Mouse (Mus musculus): Measurements from ENCODE around the gene Hscb. TPM values are rescaled to one million over a fixed set of nuclear protein-coding genes. Genes with fewer than 3 reads are reported as not detected.

Gene Hscb
- polyA plus RNA-seq, 1 experiment = not detected

DNA sequence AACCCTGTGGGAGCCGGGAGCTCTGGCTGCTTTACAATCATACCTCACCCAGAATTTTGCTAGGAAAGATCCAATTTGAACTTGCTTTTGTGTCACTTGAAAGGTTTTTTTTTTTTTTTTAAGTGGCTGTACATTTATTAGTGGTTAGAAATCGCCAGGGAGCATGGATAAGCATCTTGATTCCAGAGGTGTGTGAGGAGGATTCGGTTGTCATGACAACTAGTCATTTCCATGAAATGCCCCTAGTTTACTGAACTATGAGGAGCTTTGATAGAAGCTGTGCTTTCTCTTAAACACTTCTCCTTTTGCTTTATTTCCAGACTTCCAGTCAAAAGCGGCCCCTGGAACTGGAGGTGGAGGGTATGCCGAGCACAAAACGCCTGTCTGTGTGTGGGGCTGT lies 33.6 kb upstream of the Hscb start:
- no peak overlapping the region for H3K4me3 ChIP-seq (ENCODE audit: insufficient read depth, low read depth, low read length)
- H3K27ac ChIP-seq (ENCODE audit: insufficient read depth, low read depth, low read length) = no peak overlapping the region
- TF ChIP-seq POLR2A (IDR thresholded peaks at IDR 0.05; ENCODE audit: insufficient read depth, low read depth, low read length) (no peak), CTCF (IDR thresholded peaks at IDR 0.05; ENCODE audit: insufficient read depth, low read depth, low read length) (no peak)
- 0 out of 2 replicates have a peak, but pooled peaks cover 3% of the 10 kb centered on the region for H3K4me1 ChIP-seq (ENCODE audit: control insufficient read depth, insufficient read depth, low read length)
- 50% methylated on average over 6 of the region's 6 CpGs for WGBS

DNA sequence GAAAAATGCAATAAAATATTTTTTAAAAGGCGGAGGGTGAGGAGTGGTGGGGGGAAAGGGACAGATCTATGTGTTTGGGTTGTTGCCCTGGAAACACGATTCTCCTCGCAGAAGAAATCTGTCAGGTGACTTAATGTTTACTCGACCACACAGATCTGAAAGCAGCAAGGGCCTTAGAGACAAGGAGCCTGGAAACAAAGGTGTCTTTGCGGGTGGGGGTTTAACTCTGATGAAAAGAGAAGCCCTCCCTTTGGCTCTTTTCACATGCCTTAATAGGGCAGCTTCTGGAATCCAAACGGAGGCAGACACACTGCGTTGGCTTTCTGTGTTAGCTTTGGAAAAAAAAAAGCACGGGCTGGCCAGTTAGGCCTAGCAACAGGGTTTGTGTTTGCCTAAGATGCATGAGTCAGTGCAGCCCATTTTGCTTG lies 29.7 kb upstream of the Hscb start:
- H3K4me1 ChIP-seq (ENCODE audit: control insufficient read depth, insufficient read depth, low read length) = 0 out of 2 replicates have a peak, but pooled peaks cover 3% of the 10 kb centered on the region
- H3K4me3 ChIP-seq (ENCODE audit: insufficient read depth, low read depth, low read length) = no peak overlapping the region
- TF ChIP-seq POLR2A (IDR thresholded peaks at IDR 0.05; ENCODE audit: insufficient read depth, low read depth, low read length) (no peak), CTCF (IDR thresholded peaks at IDR 0.05; ENCODE audit: insufficient read depth, low read depth, low read length) (no peak)
- H3K27ac ChIP-seq (ENCODE audit: insufficient read depth, low read depth, low read length) = no peak overlapping the region
- WGBS = 31% methylated on average over 8 of the region's 8 CpGs

DNA sequence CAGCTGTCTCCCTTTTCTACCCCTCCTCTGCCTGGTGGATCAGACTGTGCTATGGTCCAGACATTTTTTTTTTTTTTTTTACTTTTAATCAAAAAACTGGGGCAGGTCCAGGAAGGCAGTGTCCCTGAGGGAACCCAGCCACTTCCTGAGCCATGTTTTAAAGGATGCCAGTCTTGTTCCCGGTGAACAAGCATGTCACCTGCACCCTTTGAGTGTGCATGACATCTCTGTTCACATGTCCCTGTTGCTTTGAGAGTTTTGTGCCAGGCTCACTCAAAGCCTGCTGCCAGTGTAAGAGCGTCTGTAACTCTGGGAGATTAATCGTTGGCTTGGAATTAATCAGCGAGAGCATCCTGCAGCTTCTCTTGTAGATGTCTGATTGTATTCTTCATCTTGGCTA lies 28.9 kb upstream of the Hscb start:
- Histone ChIP-seq H3K4me1 (ENCODE audit: control insufficient read depth, insufficient read depth, low read length) (0 out of 2 replicates have a peak, but pooled peaks cover 3% of the 10 kb centered on the region), H3K4me3 (ENCODE audit: insufficient read depth, low read depth, low read length) (no peak overlapping the region), H3K27ac (ENCODE audit: insufficient read depth, low read depth, low read length) (no peak overlapping the region)
- TF ChIP-seq CTCF (IDR thresholded peaks at IDR 0.05; ENCODE audit: insufficient read depth, low read depth, low read length) = no peak
- 50% methylated on average over 4 of the region's 4 CpGs for WGBS

DNA sequence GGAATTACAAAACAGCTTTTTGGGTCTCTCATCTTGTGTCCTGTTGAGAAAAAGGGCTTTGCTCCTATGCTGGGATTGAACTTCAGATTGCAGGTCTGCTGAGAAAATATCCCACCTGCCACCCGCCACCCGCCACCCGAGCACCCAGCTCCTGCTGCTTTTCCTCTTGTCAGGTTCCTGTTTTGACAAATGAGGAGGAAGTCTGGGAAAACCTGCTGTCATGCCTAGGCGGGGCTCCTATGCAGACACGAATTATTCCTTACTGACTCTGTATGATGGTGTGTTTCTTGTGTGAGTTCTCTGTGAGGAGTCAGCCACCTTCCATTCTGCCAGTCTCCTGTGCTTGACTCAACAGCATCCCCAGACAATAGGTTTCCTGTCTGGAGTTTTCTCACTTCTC lies 20.9 kb upstream of the Hscb start:
- H3K27ac ChIP-seq (ENCODE audit: insufficient read depth, low read depth, low read length) = no peak overlapping the region
- 93% methylated on average over 5 of the region's 5 CpGs for WGBS
- TF ChIP-seq CTCF (IDR thresholded peaks at IDR 0.05; ENCODE audit: insufficient read depth, low read depth, low read length) (no peak), POLR2A (IDR thresholded peaks at IDR 0.05; ENCODE audit: insufficient read depth, low read depth, low read length) (no peak)
- no peaks in the 10 kb centered on the region for H3K4me1 ChIP-seq (ENCODE audit: control insufficient read depth, insufficient read depth, low read length)
- no peak overlapping the region for H3K4me3 ChIP-seq (ENCODE audit: insufficient read depth, low read depth, low read length)

DNA sequence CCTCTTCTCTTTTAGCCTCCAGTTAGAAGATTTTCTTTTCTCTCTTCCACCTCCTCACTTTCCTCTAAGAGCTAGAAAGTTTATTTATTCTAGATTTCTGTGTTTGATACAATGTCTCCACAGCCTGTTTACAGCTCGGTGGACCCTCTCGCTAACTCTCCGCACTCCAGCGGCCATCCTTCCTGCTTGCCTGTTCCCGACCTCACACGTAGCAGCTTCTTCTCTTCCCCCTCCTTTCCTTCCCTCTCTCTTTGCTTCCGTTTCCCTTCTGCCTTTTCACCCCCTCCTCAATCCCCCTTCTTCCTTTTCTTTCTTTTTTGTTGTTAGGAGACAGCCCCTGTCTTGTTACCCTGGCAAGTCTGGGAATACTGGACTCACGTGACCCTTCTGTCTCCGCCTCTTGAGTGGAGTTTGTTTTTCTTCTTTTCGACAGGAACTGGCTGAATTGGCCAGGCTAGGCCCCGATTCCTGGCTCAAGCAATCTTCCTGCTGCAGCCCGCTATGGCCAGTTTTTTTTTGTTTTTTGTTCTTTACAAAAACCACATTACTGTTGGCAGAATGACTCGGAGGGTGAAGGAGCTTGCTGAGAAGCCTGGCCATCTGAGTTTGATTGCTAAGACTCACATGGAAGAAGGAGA lies 19.6 kb upstream of the Hscb start:
- H3K4me3 ChIP-seq (ENCODE audit: insufficient read depth, low read depth, low read length) = peak overlapping the region; percentile 35
- TF ChIP-seq CTCF (IDR thresholded peaks at IDR 0.05; ENCODE audit: insufficient read depth, low read depth, low read length) (no peak), POLR2A (IDR thresholded peaks at IDR 0.05; ENCODE audit: insufficient read depth, low read depth, low read length) (no peak)

DNA sequence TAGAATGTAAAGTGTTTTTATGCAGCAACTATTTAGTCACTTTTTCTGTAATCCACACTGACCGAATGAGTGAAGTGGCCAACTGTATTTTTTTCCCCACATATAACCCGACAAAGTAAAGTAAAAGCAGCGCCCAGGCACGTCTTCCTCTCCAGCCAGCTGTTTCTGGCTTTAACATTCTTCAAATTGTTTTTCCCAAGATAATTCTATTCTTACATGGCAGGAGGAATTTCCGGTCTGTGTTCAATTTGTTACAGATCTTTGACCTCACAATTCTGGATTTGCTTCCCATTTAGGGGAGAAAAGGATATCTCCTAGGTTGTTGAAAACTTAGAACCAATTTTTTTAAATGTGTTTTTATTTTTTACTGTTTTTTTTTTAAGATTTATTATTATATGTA lies 17.5 kb upstream of the Hscb start:
- Histone ChIP-seq H3K27ac (ENCODE audit: insufficient read depth, low read depth, low read length) (no peak overlapping the region), H3K4me3 (ENCODE audit: insufficient read depth, low read depth, low read length) (no peak overlapping the region), H3K4me1 (ENCODE audit: control insufficient read depth, insufficient read depth, low read length) (no peaks in the 10 kb centered on the region)
- WGBS = 94% methylated on average over 5 of the region's 5 CpGs
- TF ChIP-seq CTCF (IDR thresholded peaks at IDR 0.05; ENCODE audit: insufficient read depth, low read depth, low read length) (no peak), POLR2A (IDR thresholded peaks at IDR 0.05; ENCODE audit: insufficient read depth, low read depth, low read length) (no peak)

More for the DNA sequence above, 19.6 kb upstream of the Hscb start:
- peak overlapping the region; percentile 64 for H3K27ac ChIP-seq (ENCODE audit: insufficient read depth, low read depth, low read length)
- no peaks in the 10 kb centered on the region for H3K4me1 ChIP-seq (ENCODE audit: control insufficient read depth, insufficient read depth, low read length)
- WGBS = 14% methylated on average over 13 of the region's 13 CpGs

DNA sequence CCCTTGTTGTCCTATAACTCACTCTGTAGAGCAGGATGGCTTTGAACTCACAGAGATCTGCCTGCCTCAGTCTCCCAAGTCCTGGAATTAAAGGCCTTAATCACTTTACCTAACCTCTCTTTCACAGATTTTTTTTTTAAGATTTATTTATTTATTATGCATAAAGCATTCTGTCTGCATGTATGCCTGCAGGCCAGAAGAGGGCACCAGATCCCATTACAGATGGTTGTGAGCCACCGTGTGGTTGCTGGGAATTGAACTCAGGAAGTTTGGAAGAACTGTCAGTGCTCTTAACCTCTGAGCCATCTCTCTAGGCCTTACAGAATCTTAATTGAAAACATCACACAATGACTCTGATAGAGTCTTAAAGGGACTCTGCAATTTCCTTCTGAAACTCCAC lies 13.4 kb upstream of the Hscb start:
- TF ChIP-seq CTCF (IDR thresholded peaks at IDR 0.05; ENCODE audit: insufficient read depth, low read depth, low read length) (no peak), POLR2A (IDR thresholded peaks at IDR 0.05; ENCODE audit: insufficient read depth, low read depth, low read length) (no peak)
- Histone ChIP-seq H3K27ac (ENCODE audit: insufficient read depth, low read depth, low read length) (no peak overlapping the region), H3K4me1 (ENCODE audit: control insufficient read depth, insufficient read depth, low read length) (no peaks in the 10 kb centered on the region), H3K4me3 (ENCODE audit: insufficient read depth, low read depth, low read length) (no peak overlapping the region)
- WGBS = 97% methylated on average over 1 of the region's 1 CpGs

DNA sequence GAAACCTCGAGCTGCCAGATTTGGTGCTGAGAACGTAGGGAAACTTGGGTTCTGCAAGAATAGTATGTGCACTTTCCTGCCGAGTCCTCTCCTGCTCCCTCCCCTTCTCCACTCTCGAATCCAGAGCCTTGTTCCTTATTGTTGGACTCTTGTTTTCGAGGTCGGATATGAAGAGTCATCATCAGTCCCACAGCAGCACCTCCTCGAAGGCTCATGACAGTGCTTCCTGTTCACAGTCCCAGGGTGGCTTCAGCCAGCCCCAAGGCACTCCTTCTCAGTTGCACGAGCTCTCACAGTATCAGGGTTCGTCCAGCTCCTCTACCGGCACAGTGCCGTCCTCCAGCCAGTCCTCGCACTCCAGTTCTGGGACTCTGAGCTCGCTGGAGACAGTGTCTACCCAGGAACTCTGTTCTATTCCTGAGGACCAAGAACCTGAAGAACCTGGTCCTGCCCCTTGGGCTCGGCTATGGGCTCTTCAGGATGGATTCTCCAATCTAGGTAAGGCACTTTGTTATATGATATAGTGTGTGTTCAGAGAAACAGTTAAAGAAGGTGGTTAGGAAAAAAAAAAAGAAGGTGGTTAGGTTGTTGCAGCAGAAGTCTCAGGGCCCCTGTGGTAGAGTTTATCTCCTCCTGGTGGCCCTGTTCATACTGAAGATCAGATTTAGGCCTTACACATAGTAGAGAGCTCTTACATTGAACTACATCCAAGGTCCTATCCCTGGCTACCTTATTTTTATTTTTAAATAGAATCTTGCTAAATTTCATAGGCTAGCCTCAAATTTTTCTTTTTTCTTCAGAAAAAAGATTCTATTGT lies 1.7 kb upstream of the Hscb start:
- Histone ChIP-seq H3K4me3 (ENCODE audit: insufficient read depth, low read depth, low read length) (no peak overlapping the region), H3K27ac (ENCODE audit: insufficient read depth, low read depth, low read length) (no peak overlapping the region), H3K4me1 (ENCODE audit: control insufficient read depth, insufficient read depth, low read length) (peaks cover 2% of the 10 kb centered on the region; the same call in 1 of the 2 replicates)
- WGBS = 95% methylated on average over 14 of the region's 14 CpGs
- no peak for TF ChIP-seq POLR2A (IDR thresholded peaks at IDR 0.05; ENCODE audit: insufficient read depth, low read depth, low read length)
- TF ChIP-seq CTCF (IDR thresholded peaks at IDR 0.05; ENCODE audit: insufficient read depth, low read depth, low read length) = no peak

DNA sequence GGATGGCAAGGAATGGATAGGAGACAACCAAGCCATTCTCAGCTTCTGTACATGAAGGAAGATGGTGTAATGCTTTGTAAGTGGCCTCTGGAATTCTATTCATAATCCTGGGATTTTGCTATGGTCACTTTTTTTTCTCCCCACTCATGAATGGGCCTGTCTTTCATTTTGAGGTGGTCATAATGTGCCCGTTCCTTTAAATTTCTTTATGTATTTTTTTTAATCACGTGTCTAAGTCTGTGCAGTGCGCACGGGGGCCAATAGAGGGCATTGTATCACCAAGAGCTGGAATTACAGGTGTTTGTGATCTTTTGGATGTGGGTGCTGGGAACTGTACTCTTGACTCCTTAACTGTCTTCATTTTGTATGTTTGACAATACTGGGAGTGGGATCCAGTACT lies 888 bp upstream of the Hscb start:
- H3K27ac ChIP-seq (ENCODE audit: insufficient read depth, low read depth, low read length) = no peak overlapping the region

More for the DNA sequence above, 888 bp upstream of the Hscb start:
- 7% methylated on average over 4 of the region's 4 CpGs for WGBS
- H3K4me1 ChIP-seq (ENCODE audit: control insufficient read depth, insufficient read depth, low read length) = peaks cover 2% of the 10 kb centered on the region; the same call in 1 of the 2 replicates
- TF ChIP-seq POLR2A (IDR thresholded peaks at IDR 0.05; ENCODE audit: insufficient read depth, low read depth, low read length) (no peak), CTCF (IDR thresholded peaks at IDR 0.05; ENCODE audit: insufficient read depth, low read depth, low read length) (no peak)
- no peak overlapping the region for H3K4me3 ChIP-seq (ENCODE audit: insufficient read depth, low read depth, low read length)

Measured in olfactory bulb, adult 2 months (tissue).